Mouse (Mus musculus): ENCODE data around the gene Ap5s1. TPM values are rescaled to one million over a fixed set of nuclear protein-coding genes. Genes with fewer than 3 reads are reported as not detected.
A peak's percentile ranks its signal among the peaks of the same experiment; 100 is the strongest.

The Ap5s1 gene
- polyA plus RNA-seq (2012; ENCODE audit: insufficient read depth, insufficient read length, missing spikeins) = 15.9 and 26.0 TPM in 2 replicates

- Histone ChIP-seq H3K27ac (replicated peaks; ENCODE audit: low read depth, low read length) (no peak within 1 kb of the TSS), H3K4me1 (ENCODE audit: control insufficient read depth, insufficient read depth, insufficient read length, low read length) (peaks cover 19% of the 10 kb centered on the region), H3K4me3 (ENCODE audit: insufficient read depth, low read depth, low read length) (no peak within 1 kb of the TSS)
These were observed at the start of gene Ap5s1 for GRCm38 (mm10) chr2:131206778-131207177. Ap5s1 (plus strand) TSS chr2:131207078.

DNA sequence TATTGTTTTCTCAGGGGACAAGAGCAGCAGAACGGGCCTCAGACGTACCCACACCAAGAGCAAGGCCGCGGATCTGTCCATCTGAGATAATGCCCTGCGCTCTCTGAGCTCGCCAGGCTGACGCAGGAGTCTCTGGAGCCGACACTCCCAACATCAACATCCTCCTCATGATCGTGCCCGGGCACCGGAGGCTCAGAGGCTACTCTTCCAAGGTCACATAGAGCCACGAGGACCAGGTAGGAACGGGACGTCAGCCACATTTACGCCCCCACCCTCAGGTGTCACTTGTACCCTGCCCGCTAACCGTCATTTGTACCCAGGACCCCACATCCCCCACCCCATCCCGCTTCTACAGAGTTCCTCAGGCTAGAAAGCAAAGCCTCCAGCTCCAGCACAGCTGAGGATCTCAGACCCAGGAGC, 47.4 kb upstream of the Ap5s1 start:
- H3K4me3 ChIP-seq (ENCODE audit: insufficient read depth, low read depth, low read length) = peak overlapping the region; percentile 75
- peak overlapping the region; percentile 54 for H3K27ac ChIP-seq (replicated peaks; ENCODE audit: low read depth, low read length)
- peaks cover 23% of the 10 kb centered on the region for H3K4me1 ChIP-seq (ENCODE audit: control insufficient read depth, insufficient read depth, insufficient read length, low read length)

GRCm38 (mm10) chr2:131159938-131160581, 46.8 kb upstream of the Ap5s1 start, which contains the start of gene 1700037H04Rik:
1700037H04Rik (minus strand) TSS chr2:131160081.
- Histone ChIP-seq H3K27ac (replicated peaks; ENCODE audit: low read depth, low read length) (peak within 1 kb of the TSS; percentile 85), H3K4me1 (ENCODE audit: control insufficient read depth, insufficient read depth, insufficient read length, low read length) (peaks cover 21% of the 10 kb centered on the region), H3K4me3 (ENCODE audit: insufficient read depth, low read depth, low read length) (peak within 1 kb of the TSS; percentile 75)

DNA sequence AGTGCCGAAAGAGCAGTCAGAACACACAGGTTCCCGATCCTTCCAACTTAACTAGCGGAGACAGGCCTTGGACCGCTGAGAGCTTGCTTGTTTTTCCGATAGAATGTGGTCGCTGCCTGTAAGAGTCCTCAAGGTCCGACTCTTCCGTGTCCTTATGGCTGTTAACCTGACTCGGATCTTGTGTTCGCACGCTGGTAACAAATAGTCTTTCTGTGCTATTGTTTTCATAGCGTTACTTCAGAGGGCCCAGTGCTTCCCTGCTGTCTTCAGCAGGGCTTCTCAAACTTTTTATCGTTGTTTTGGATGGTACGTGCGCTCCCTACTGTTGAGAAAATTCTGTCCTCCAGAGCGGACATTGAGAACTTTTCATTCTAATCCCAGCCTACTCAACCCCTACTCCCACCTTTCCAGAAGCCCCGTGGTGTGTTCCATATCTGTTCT, 46.2 kb upstream of the Ap5s1 start:
- Histone ChIP-seq H3K4me1 (ENCODE audit: control insufficient read depth, insufficient read depth, insufficient read length, low read length) (peaks cover 21% of the 10 kb centered on the region), H3K27ac (replicated peaks; ENCODE audit: low read depth, low read length) (peak overlapping the region; percentile 85), H3K4me3 (ENCODE audit: insufficient read depth, low read depth, low read length) (peak overlapping the region; percentile 69)

DNA sequence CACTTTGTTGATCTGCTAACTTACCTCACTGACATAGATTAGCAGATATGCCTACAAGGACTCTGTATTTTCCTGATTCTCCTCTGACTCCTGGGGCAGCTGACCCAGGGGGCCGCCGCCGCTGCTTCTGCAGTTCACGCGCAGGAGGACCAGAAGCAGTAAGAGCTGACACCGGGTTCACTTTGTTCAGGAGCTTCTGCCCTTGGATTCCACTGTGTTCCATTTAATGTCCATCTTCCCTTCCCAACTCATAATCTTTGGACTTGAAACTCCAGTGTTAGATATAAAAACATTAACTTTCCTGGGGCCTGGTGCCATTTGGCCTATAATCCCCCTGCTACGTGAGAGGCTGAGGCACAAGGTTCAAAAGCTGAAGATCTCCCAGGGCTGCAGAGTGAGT, 43.0 kb upstream of the Ap5s1 start:
- Histone ChIP-seq H3K4me3 (ENCODE audit: insufficient read depth, low read depth, low read length) (no peak overlapping the region), H3K27ac (replicated peaks; ENCODE audit: low read depth, low read length) (no peak overlapping the region), H3K4me1 (ENCODE audit: control insufficient read depth, insufficient read depth, insufficient read length, low read length) (no peaks in the 10 kb centered on the region)

- Histone ChIP-seq H3K27ac (replicated peaks; ENCODE audit: low read depth, low read length) (no peak overlapping the region), H3K4me1 (ENCODE audit: control insufficient read depth, insufficient read depth, insufficient read length, low read length) (no peaks in the 10 kb centered on the region), H3K4me3 (ENCODE audit: insufficient read depth, low read depth, low read length) (no peak overlapping the region)
These were observed 40.7 kb upstream of the Ap5s1 start for GRCm38 (mm10) chr2:131166172-131166571.

DNA sequence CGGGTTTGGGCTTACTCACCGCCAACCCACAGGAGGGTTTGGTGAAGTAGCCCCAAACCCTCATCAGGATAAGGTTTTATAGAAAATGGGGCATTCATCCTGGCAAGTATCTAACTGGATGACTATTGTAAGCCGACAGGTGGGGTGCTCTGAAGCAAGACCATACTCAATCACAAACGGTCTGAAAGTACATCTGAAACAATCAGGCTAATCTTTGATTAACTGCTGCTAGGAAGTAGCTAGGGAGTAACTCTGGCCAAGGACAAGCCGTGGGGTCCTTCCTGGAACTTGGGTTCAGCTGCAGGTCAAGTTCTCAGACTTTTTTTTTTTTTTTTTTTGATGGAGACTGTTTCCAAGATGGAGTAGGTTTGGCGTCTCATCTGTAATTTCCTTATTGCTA, 38.9 kb upstream of the Ap5s1 start:
- H3K4me3 ChIP-seq (ENCODE audit: insufficient read depth, low read depth, low read length) = no peak overlapping the region
- H3K4me1 ChIP-seq (ENCODE audit: control insufficient read depth, insufficient read depth, insufficient read length, low read length) = no peaks in the 10 kb centered on the region
- H3K27ac ChIP-seq (replicated peaks; ENCODE audit: low read depth, low read length) = no peak overlapping the region

GRCm38 (mm10) chr2:131168914-131169313, 38.0 kb upstream of the Ap5s1 start:
- Histone ChIP-seq H3K27ac (replicated peaks; ENCODE audit: low read depth, low read length) (no peak overlapping the region), H3K4me1 (ENCODE audit: control insufficient read depth, insufficient read depth, insufficient read length, low read length) (no peaks in the 10 kb centered on the region), H3K4me3 (ENCODE audit: insufficient read depth, low read depth, low read length) (no peak overlapping the region)

DNA sequence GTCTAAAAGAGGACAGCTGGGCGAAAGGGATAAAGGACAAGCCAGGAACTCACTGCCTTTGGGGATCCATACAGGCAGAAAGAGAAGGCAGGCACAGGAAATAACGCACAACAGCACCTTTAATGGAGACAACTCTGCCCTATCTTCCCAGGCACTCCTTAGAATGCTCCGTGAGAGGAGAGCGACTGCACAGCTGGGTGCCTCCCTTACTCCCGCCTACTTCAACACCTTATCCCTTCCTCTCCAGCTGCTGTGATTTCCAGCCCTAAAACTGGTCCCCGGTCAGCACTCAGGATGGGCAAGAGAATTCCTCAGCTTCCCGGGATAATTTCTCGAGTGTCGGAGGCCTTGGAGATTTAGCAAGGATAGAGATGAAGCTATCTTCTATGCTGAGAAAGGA, 35.9 kb upstream of the Ap5s1 start:
- H3K27ac ChIP-seq (replicated peaks; ENCODE audit: low read depth, low read length) = no peak overlapping the region
- H3K4me3 ChIP-seq (ENCODE audit: insufficient read depth, low read depth, low read length) = no peak overlapping the region
- H3K4me1 ChIP-seq (ENCODE audit: control insufficient read depth, insufficient read depth, insufficient read length, low read length) = peaks cover 2% of the 10 kb centered on the region; the same call in 1 of the 2 replicates

DNA sequence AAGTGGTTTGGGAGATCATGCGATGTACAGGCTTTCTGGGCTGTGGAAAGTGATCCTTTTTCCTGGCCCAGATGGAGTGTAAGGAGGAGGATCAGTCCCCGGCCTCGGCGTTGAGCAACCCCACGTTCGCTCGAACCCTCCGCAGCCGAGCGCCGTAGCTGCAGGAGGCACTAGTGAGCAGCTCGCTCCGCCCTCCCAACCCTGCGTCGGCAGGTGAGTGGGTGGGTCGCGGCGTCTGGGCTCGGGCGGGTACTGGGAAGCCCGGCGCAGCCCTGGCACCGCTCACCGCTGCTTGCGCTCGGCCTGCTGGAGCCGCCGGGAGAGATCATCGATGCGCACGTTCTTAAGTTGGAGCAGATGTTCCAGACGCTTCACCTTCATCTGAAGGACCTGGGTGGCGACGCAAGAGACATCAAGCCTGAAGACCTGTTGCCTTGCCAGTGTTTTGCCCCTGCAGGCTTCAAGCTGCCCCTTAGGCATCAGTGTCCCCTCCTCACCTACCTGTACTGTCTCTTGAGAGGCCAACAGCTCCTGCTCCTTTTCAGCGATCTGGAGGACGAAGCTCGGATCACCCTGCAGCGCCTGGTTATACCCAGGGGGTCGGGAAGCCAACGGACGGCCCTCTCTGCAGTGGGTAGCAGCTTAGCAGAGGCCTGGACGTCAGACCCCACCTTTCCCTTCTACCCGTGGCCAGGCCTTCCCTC, 35.3 kb upstream of the Ap5s1 start:
- Histone ChIP-seq H3K4me3 (ENCODE audit: insufficient read depth, low read depth, low read length) (no peak overlapping the region), H3K27ac (replicated peaks; ENCODE audit: low read depth, low read length) (no peak overlapping the region), H3K4me1 (ENCODE audit: control insufficient read depth, insufficient read depth, insufficient read length, low read length) (peaks cover 6% of the 10 kb centered on the region)

DNA sequence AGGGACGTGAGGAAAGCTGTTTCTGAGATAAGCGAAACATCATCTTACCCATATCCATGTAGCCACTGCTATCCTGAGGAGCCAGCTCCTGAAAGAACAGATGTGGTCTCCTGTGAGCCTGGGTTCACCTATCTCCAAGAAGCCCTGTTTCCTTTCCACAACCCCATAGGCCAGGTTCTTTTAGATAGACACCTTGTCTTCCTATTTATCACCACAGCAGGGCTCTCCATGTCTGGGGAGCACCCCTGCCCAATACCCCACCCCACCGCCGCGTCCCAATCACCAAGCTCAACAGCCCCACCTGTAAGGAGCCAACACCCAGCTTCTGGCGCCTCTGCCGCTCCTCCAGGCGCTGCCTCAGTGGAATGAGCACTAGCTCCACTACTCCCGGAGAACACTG, 34.6 kb upstream of the Ap5s1 start:
- Histone ChIP-seq H3K27ac (replicated peaks; ENCODE audit: low read depth, low read length) (no peak overlapping the region), H3K4me1 (ENCODE audit: control insufficient read depth, insufficient read depth, insufficient read length, low read length) (peaks cover 13% of the 10 kb centered on the region), H3K4me3 (ENCODE audit: insufficient read depth, low read depth, low read length) (no peak overlapping the region)

GRCm38 (mm10) chr2:131174700-131175099, 32.2 kb upstream of the Ap5s1 start:
- Histone ChIP-seq H3K27ac (replicated peaks; ENCODE audit: low read depth, low read length) (peak overlapping the region; percentile 69; the same call in 1 of the 2 replicates), H3K4me3 (ENCODE audit: insufficient read depth, low read depth, low read length) (peak overlapping the region; percentile 39), H3K4me1 (ENCODE audit: control insufficient read depth, insufficient read depth, insufficient read length, low read length) (peaks cover 26% of the 10 kb centered on the region)

DNA sequence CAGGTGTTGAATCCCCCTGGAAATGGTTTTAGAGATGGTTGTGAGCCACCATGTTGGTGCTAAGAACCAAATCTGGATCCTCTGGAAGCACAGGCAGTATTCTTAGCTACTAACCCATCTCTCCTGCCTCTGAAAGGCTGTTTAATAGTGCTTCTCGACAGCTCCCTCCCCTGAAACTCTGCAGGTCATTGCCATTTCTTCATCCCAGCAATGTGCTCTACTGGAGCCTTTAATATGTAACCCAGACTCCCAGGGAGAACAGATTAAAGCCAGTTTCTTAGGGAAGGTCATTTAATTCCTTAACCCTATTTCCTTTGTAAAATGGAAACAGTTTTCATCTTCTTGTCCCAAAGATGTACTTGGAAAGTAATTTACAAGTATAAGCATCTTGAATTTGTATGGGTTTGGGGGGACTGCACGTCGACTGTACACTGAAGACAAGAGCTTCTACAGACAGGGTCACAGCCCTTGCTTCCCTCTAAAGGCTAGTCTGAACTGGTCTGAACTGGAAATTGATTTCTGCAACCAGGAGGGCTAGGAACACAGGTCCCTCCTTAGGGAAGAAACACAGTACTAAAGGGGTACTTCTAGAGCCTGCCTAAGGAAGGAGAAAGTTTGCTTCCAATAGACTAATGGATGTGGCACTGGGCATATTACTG, 31.5 kb upstream of the Ap5s1 start:
- Histone ChIP-seq H3K27ac (replicated peaks; ENCODE audit: low read depth, low read length) (peak overlapping the region; percentile 76), H3K4me1 (ENCODE audit: control insufficient read depth, insufficient read depth, insufficient read length, low read length) (peaks cover 26% of the 10 kb centered on the region), H3K4me3 (ENCODE audit: insufficient read depth, low read depth, low read length) (no peak overlapping the region)

DNA sequence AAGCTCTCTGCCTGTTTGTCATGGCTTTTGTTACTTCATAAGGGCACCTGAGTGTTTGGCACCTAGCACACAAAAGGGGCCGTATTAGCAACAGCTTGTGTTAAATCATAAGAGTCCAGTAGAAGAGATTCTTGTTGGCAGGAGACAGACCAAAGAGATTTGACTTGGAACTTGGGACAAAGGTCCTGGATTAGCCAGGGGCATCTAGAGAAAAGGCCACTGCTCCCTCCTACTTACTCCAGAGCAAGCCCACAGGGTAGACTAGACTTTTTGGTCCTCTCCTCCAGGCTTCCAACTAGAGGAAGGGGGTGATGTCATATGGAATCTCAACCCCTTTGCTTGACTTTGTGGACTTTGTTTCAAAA, 31.0 kb upstream of the Ap5s1 start:
- no peak overlapping the region for H3K4me3 ChIP-seq (ENCODE audit: insufficient read depth, low read depth, low read length)
- peak overlapping the region; percentile 87 for H3K27ac ChIP-seq (replicated peaks; ENCODE audit: low read depth, low read length)
- peaks cover 26% of the 10 kb centered on the region for H3K4me1 ChIP-seq (ENCODE audit: control insufficient read depth, insufficient read depth, insufficient read length, low read length)

DNA sequence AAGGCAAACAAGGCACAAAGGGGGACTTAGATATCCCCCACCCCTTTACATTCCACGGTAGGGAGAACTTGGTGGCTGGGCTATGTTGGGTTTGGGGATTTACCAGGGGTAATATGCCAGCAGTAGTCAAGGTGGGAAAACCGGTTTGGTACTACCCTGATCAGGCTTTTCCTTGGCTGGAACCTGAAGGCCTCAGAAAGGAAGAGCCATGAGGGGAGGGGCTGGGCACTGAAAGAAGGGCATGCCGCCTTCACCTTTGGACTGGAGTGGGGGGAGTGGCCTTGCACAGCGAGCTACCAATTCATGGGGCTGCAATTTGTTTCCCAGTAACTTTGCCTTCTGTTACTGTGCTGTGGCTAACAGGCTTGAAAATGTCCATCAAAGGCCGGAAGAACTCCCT, 30.4 kb upstream of the Ap5s1 start:
- H3K4me1 ChIP-seq (ENCODE audit: control insufficient read depth, insufficient read depth, insufficient read length, low read length) = peaks cover 26% of the 10 kb centered on the region
- peak overlapping the region; percentile 9; the same call in 1 of the 2 replicates for H3K4me3 ChIP-seq (ENCODE audit: insufficient read depth, low read depth, low read length)
- peak overlapping the region; percentile 87 for H3K27ac ChIP-seq (replicated peaks; ENCODE audit: low read depth, low read length)
